Mouse (Mus musculus): ENCODE results near the gene Gm13057. TPM values are rescaled to one million over a fixed set of nuclear protein-coding genes. Genes with fewer than 3 reads are reported as not detected.
"Not testable (repeated sequence)": the region's sequence is repeated elsewhere in the genome, so short reads cannot be mapped to it uniquely, and the experiment has no call there.

The Gm13057 gene
- not detected for total RNA-seq (2021)
- long read RNA-seq, experiment 1: 0 reads
- long read RNA-seq, experiment 2: 0 reads

DNA sequence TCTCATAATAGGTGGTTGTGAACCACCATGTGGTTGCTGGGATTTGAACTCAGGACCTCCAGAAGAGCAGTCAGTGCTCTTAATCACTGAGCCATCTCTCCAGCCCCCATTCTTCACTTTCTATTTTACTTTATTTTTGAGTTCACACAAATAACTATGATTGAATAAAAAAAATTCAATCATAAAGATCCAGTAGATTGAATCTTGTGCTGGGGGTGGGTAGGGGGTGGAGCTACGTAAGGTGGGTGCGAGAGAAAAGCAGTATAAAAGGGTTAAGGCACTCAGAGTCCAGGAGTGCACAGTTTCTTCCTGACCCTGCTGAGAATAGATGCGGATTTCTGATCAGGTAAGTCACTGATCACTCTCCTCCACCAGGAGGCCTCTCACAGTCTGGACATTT lies at the start of gene Gm13057, which contains the start of gene BC080695:
Gene Gm13057, plus strand, starts transcription at position 310 of the 400 bp plus-strand sequence.
Gene BC080695, plus strand, starts transcription at position 301 of the 400 bp plus-strand sequence.
- DNase-seq: not testable (repeated sequence)

DNA sequence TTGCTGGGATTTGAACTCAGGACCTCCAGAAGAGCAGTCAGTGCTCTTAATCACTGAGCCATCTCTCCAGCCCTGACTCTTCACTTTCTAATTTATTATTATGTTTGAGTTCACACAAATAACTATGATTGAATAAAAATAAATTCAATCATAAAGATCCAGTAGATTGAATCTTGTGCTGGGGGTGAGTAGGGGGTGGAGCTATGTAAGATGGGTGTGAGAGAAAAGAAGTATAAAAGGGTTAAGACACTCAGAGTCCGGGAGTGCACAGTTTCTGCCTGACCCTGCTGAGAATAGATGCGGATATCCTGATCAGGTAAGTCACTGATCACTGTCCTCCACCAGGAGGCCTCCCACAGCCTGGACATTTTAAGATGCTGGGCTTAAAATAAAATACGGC lies 40.5 kb upstream of the Gm13057 start, which contains the start of gene Gm13043:
Gene Gm13043, plus strand, starts transcription at position 301 of the 400 bp plus-strand sequence.
- DNase-seq: no peak

DNA sequence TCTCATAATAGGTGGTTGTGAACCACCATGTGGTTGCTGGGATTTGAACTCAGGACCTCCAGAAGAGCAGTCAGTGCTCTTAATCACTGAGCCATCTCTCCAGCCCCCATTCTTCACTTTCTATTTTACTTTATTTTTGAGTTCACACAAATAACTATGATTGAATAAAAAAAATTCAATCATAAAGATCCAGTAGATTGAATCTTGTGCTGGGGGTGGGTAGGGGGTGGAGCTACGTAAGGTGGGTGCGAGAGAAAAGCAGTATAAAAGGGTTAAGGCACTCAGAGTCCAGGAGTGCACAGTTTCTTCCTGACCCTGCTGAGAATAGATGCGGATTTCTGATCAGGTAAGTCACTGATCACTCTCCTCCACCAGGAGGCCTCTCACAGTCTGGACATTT lies 15.9 kb upstream of the Gm13057 start, which contains the start of gene Gm13040:
Gene Gm13040, plus strand, starts transcription at position 301 of the 400 bp plus-strand sequence.
- DNase-seq: not testable (repeated sequence)

Other genes starting within 250 kb of the Gm13057 start
- under 1 TPM; 0.36 to 0.61 TPM for gene Lrrc38, start 202.0 kb upstream of the Gm13057 start, total RNA-seq (2021)
- gene Pramel1, start 157.3 kb upstream of the Gm13057 start, total RNA-seq (2021): not detected
- gene Pramef8, start 139.3 kb upstream of the Gm13057 start, total RNA-seq (2021): 10 to 100 TPM; 10.8 to 11.7 TPM
- not detected for gene Oog4, start 101.4 kb upstream of the Gm13057 start, total RNA-seq (2021)
- gene Gm13043, start 40.4 kb upstream of the Gm13057 start, total RNA-seq (2021): not detected
- gene Gm13040, start 15.8 kb upstream of the Gm13057 start, total RNA-seq (2021): not detected
- gene BC080695, start within 50 bp of the Gm13057 start, total RNA-seq (2021): not detected
- not detected for gene Gm13083, start 63.3 kb downstream of the Gm13057 start, total RNA-seq (2021)
- not detected for gene Gm13088, start 105.5 kb downstream of the Gm13057 start, total RNA-seq (2021)
- gene Gm13089, start 151.0 kb downstream of the Gm13057 start, total RNA-seq (2021): not detected
- not detected for gene Gm13078, start 167.7 kb downstream of the Gm13057 start, total RNA-seq (2021)
- gene Gm13023, start 237.6 kb downstream of the Gm13057 start, total RNA-seq (2021): not detected

Measured in adrenal gland, postnatal 10 days (tissue).